Mouse (Mus musculus) small intestine, adult 2 months (tissue): ENCODE results near the gene 1700025G04Rik.

Experiments
- CTCF ChIP-seq: fragments of 200-500 bp; IDR thresholded peaks from 2 replicates; pipeline ENCODE4 v1.5.1; 2012; ENCODE audit warnings: low read depth, mild to moderate bottlenecking, control low read depth, inconsistent platforms, low read length, moderate library complexity, mixed read lengths; ENCODE audit not compliant: insufficient replicate concordance, insufficient read length; ENCODE audit errors: extremely low read depth
- POLR2A ChIP-seq: fragments of 200-500 bp; IDR thresholded peaks from 2 replicates; pipeline ENCODE4 v1.6.1; 2012; ENCODE audit warnings: low read depth, mild to moderate bottlenecking, control low read depth, inconsistent platforms, low read length, moderate library complexity

GRCm38 (mm10) chr1:152084638-152085345 is 5.1 kb downstream of the 1700025G04Rik start:
- TF ChIP-seq CTCF (no peak), POLR2A (no peak)
